Mouse (Mus musculus): Measurements from ENCODE around the gene Hes7. TPM values are rescaled to one million over a fixed set of nuclear protein-coding genes. Genes with fewer than 3 reads are reported as not detected.

Hes7 gene
- polyA plus RNA-seq, 1 experiment = not detected

DNA sequence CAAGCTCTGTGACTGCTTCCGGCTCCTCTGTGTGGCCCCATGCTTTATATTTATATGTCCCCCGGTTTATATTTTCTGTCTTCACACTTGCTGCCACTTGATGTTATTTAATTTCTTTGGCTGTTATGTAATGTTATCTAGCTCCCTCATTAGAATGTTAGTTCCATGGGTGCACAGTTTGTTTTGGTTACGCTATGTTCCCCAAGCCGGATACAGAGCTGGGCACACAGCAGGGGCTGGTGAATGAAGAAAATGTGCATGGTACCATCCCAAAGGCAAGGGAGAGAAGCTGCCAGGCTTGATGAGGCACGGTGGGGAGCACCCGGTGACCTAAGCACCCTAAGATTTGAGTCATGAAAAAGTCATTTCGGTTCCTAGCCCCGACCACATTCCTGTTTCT is 33.6 kb downstream of the Hes7 start:
- TF ChIP-seq CTCF (IDR thresholded peaks at IDR 0.05; ENCODE audit: borderline replicate concordance, insufficient read depth, low read length) = no peak
- TF ChIP-seq POLR2A (IDR thresholded peaks at IDR 0.05; ENCODE audit: low read depth, low read length) = no peak
- Histone ChIP-seq H3K27ac (ENCODE audit: insufficient read depth, low read length) (no peak overlapping the region), H3K4me3 (ENCODE audit: insufficient read depth, low read length) (no peak overlapping the region), H3K4me1 (ENCODE audit: control insufficient read depth, insufficient read depth, low read length) (no peaks in the 10 kb centered on the region)

DNA sequence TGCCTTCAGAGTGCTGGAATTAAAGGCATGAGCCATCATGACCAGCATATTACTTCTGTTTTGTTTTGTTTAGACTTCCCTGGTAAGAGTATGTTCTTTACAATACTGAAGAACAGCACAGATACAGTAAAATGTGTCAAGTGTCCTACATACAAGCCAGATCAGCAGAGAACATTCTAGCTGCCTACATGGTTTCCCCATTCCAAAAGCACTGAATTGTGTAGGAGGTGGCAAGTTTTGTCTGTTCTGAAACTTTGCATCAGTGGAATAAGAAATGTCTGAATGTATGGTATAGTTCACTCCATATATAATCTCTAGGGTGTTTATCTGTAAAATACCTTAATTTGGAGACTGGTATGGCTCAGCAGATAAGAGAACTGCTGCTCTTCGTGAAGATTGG is 35.1 kb downstream of the Hes7 start:
- TF ChIP-seq CTCF (IDR thresholded peaks at IDR 0.05; ENCODE audit: borderline replicate concordance, insufficient read depth, low read length) (no peak), POLR2A (IDR thresholded peaks at IDR 0.05; ENCODE audit: low read depth, low read length) (no peak)
- H3K4me1 ChIP-seq (ENCODE audit: control insufficient read depth, insufficient read depth, low read length) = no peaks in the 10 kb centered on the region
- no peak overlapping the region for H3K27ac ChIP-seq (ENCODE audit: insufficient read depth, low read length)
- H3K4me3 ChIP-seq (ENCODE audit: insufficient read depth, low read length) = no peak overlapping the region

DNA sequence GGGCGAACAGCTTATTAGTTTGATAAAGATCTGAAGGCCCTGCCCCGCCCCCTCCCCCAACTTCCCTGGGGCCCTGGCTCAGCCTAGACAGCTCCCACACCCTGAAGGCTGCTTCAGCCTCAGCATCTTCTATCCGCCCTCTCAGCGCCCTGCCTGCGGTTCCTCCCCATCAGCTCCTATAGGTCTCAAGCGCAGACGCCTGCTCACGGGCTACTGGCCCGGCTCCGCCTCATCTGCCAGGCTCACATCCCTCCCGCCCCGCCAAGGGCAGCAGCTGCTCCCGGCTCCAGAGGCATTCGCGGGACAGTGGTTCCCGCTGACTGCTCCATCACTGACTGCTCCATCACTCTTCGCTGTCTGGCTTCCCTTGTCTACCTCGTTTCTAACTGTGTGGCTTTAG is 36.6 kb downstream of the Hes7 start, which contains the start of gene Alox12b:
TSS of gene Alox12b (plus strand) at position 190 of the 400 bp plus-strand sequence.
- no peak within 1 kb of the TSS for H3K4me3 ChIP-seq (ENCODE audit: insufficient read depth, low read length)
- H3K27ac ChIP-seq (ENCODE audit: insufficient read depth, low read length) = no peak within 1 kb of the TSS
- no peak for TF ChIP-seq POLR2A (IDR thresholded peaks at IDR 0.05; ENCODE audit: low read depth, low read length)
- no peak for TF ChIP-seq CTCF (IDR thresholded peaks at IDR 0.05; ENCODE audit: borderline replicate concordance, insufficient read depth, low read length)
- no peaks in the 10 kb centered on the region for H3K4me1 ChIP-seq (ENCODE audit: control insufficient read depth, insufficient read depth, low read length)

DNA sequence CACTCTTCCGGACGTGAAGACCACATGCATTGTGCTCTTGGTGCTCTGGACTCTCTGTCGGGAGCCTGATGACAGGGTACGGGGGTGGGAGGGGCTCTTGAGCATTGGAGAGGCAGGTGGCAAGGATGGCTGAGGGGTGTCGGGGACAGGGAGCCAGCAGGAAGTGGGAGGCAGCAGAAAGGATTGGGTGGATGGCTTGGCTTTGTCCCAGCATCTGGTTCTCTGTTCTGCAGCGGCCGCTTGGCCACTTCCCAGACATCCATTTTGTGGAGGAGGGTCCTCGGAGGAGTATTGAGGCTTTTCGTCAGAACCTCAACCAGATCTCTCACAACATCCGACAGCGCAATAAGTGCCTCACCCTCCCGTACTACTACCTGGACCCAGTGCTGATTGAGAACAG is 49.1 kb downstream of the Hes7 start:
- H3K27ac ChIP-seq (ENCODE audit: insufficient read depth, low read length) = no peak overlapping the region
- TF ChIP-seq CTCF (IDR thresholded peaks at IDR 0.05; ENCODE audit: borderline replicate concordance, insufficient read depth, low read length) = no peak
- no peak for TF ChIP-seq POLR2A (IDR thresholded peaks at IDR 0.05; ENCODE audit: low read depth, low read length)

DNA sequence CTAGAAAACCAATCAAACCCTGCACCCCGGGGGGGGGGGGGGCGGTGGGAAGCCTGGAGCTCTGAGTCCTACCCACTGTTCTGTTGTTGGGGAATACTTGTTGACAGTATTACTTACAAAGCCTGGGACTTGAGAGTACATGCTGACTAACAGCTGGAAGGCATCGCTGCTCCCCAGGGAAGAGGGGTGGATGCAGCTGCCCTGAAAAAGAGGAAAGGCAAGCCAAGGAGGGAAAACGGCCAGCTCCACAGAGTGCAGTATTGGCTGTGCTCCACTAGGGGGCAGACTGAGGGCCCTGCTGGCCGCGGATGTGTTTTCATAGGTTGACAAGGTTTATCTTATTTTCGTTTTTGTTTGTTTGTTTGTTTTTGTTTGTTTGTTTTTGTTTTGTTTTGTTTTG is 51.4 kb downstream of the Hes7 start:
- Histone ChIP-seq H3K27ac (ENCODE audit: insufficient read depth, low read length) (no peak overlapping the region), H3K4me1 (ENCODE audit: control insufficient read depth, insufficient read depth, low read length) (no peaks in the 10 kb centered on the region; the same call in 1 of the 2 replicates), H3K4me3 (ENCODE audit: insufficient read depth, low read length) (no peak overlapping the region)
- TF ChIP-seq CTCF (IDR thresholded peaks at IDR 0.05; ENCODE audit: borderline replicate concordance, insufficient read depth, low read length) = peak; percentile 62
- TF ChIP-seq POLR2A (IDR thresholded peaks at IDR 0.05; ENCODE audit: low read depth, low read length) = no peak

More for the DNA sequence above, 49.1 kb downstream of the Hes7 start:
- Histone ChIP-seq H3K4me3 (ENCODE audit: insufficient read depth, low read length) (no peak overlapping the region), H3K4me1 (ENCODE audit: control insufficient read depth, insufficient read depth, low read length) (no peaks in the 10 kb centered on the region; the same call in 1 of the 2 replicates)

DNA sequence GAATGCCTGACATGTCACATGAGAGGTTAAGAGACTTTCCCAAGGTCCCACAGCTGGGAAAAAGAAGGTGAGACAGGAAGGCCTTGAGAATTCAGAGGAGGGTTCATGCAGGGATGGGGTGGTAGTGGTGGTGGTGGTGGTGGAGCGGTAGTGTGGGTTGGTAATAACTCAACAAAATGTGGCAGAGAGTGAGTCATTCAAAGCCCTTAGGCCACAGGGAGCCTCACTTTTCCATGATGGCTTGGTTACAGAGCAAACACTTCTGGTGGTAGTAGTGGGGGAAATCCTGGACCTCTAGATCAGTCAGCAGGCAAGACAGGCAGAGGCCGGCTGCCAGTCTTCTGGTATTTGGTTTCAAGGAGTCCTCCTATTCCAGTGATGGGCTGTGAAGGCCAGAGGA is 52.4 kb downstream of the Hes7 start:
- H3K27ac ChIP-seq (ENCODE audit: insufficient read depth, low read length) = no peak overlapping the region
- no peaks in the 10 kb centered on the region; the same call in 1 of the 2 replicates for H3K4me1 ChIP-seq (ENCODE audit: control insufficient read depth, insufficient read depth, low read length)
- no peak for TF ChIP-seq CTCF (IDR thresholded peaks at IDR 0.05; ENCODE audit: borderline replicate concordance, insufficient read depth, low read length)
- TF ChIP-seq POLR2A (IDR thresholded peaks at IDR 0.05; ENCODE audit: low read depth, low read length) = no peak
- no peak overlapping the region for H3K4me3 ChIP-seq (ENCODE audit: insufficient read depth, low read length)

Other genes with a start within 250 kb of the Hes7 start
- 107 and 122 TPM in 2 replicates for gene Ndel1, start 248.5 kb upstream of the Hes7 start, polyA plus RNA-seq (2011; ENCODE audit: insufficient read length, low read depth, missing spikeins)
- gene Rnf222, start 231.9 kb upstream of the Hes7 start, polyA plus RNA-seq (2011; ENCODE audit: insufficient read length, low read depth, missing spikeins) = not detected in 2 replicates
- 3,230 and 3,899 TPM in 2 replicates for gene Rpl26, start 218.8 kb upstream of the Hes7 start, polyA plus RNA-seq (2011; ENCODE audit: insufficient read length, low read depth, missing spikeins)
- gene Odf4, start 193.3 kb upstream of the Hes7 start, polyA plus RNA-seq (2011; ENCODE audit: insufficient read length, low read depth, missing spikeins) = not detected in 2 replicates
- gene Arhgef15, start 162.9 kb upstream of the Hes7 start, polyA plus RNA-seq (2011; ENCODE audit: insufficient read length, low read depth, missing spikeins) = 0.55 and 1.4 TPM in 2 replicates
- gene Slc25a35, start 152.3 kb upstream of the Hes7 start, polyA plus RNA-seq (2011; ENCODE audit: insufficient read length, low read depth, missing spikeins) = 4.9 and 5.7 TPM in 2 replicates
- 35.4 and 38.2 TPM in 2 replicates for gene Rangrf, start 145.2 kb upstream of the Hes7 start, polyA plus RNA-seq (2011; ENCODE audit: insufficient read length, low read depth, missing spikeins)
- gene Pfas, start 111.9 kb upstream of the Hes7 start, polyA plus RNA-seq (2011; ENCODE audit: insufficient read length, low read depth, missing spikeins) = 16.6 and 22.7 TPM in 2 replicates
- 43.2 and 44.2 TPM in 2 replicates for gene Ctc1, start 104.5 kb upstream of the Hes7 start, polyA plus RNA-seq (2011; ENCODE audit: insufficient read length, low read depth, missing spikeins)
- 31.5 and 44.0 TPM in 2 replicates for gene Aurkb, start 74.8 kb upstream of the Hes7 start, polyA plus RNA-seq (2011; ENCODE audit: insufficient read length, low read depth, missing spikeins)
- gene Borcs6, start 60.7 kb upstream of the Hes7 start, polyA plus RNA-seq (2011; ENCODE audit: insufficient read length, low read depth, missing spikeins) = 9.7 and 11.2 TPM in 2 replicates
- gene Tmem107, start 49.6 kb upstream of the Hes7 start, polyA plus RNA-seq (2011; ENCODE audit: insufficient read length, low read depth, missing spikeins) = 14.0 and 17.6 TPM in 2 replicates
- 51.1 and 58.3 TPM in 2 replicates for gene Vamp2, start 31.9 kb upstream of the Hes7 start, polyA plus RNA-seq (2011; ENCODE audit: insufficient read length, low read depth, missing spikeins)
- gene Per1, start 25.2 kb upstream of the Hes7 start, polyA plus RNA-seq (2011; ENCODE audit: insufficient read length, low read depth, missing spikeins) = 23.1 and 30.9 TPM in 2 replicates
- 0.88 and 1.1 TPM in 2 replicates for gene 9130213A22Rik, start 2.2 kb downstream of the Hes7 start, polyA plus RNA-seq (2011; ENCODE audit: insufficient read length, low read depth, missing spikeins)
- 0.27 TPM in 1 of 2 replicates, not detected in the other for gene Aloxe3, start 5.5 kb downstream of the Hes7 start, polyA plus RNA-seq (2011; ENCODE audit: insufficient read length, low read depth, missing spikeins)
- gene Alox12b, start 36.6 kb downstream of the Hes7 start, polyA plus RNA-seq (2011; ENCODE audit: insufficient read length, low read depth, missing spikeins) = not detected in 2 replicates
- gene Alox8, start 77.4 kb downstream of the Hes7 start, polyA plus RNA-seq (2011; ENCODE audit: insufficient read length, low read depth, missing spikeins) = not detected in 2 replicates
- 0.12 TPM in 1 of 2 replicates, not detected in the other for gene Gucy2e, start 116.6 kb downstream of the Hes7 start, polyA plus RNA-seq (2011; ENCODE audit: insufficient read length, low read depth, missing spikeins)
- 13.5 and 17.6 TPM in 2 replicates for gene Cntrob, start 203.4 kb downstream of the Hes7 start, polyA plus RNA-seq (2011; ENCODE audit: insufficient read length, low read depth, missing spikeins)
- gene Trappc1, start 203.6 kb downstream of the Hes7 start, polyA plus RNA-seq (2011; ENCODE audit: insufficient read length, low read depth, missing spikeins) = 92.9 and 121 TPM in 2 replicates
- 2.1 and 2.9 TPM in 2 replicates for gene Kcnab3, start 205.9 kb downstream of the Hes7 start, polyA plus RNA-seq (2011; ENCODE audit: insufficient read length, low read depth, missing spikeins)
- 1.7 and 4.4 TPM in 2 replicates for gene Rnf227, start 220.1 kb downstream of the Hes7 start, polyA plus RNA-seq (2011; ENCODE audit: insufficient read length, low read depth, missing spikeins)
- 175 and 199 TPM in 2 replicates for gene Chd3, start 249.0 kb downstream of the Hes7 start, polyA plus RNA-seq (2011; ENCODE audit: insufficient read length, low read depth, missing spikeins)

Measured in embryonic fibroblast, embryonic 13.5 days (primary cell).